Mouse (Mus musculus) heart, postnatal 14 days (tissue): Measurements from ENCODE around the gene Traf3ip2. TPM values are rescaled to one million over a fixed set of nuclear protein-coding genes. Genes with fewer than 3 reads are reported as not detected.

Source experiments
- DNase-seq, 2 experiments: peaks; one replicate each; pipeline ENCODE4 v3.0.0; 2021 to 2022
- intact Hi-C: fragments of 180-260 bp; cut with DNase I; formaldehyde crosslinking; loops from one replicate; pipeline ENCODE4 v1.15.1; 2025
- total RNA-seq, 2 experiments: library from RNA; stranded (reverse); gene quantifications; 2 replicates each; pipeline ENCODE4 v1.2.3; 2021

Traf3ip2 gene
- total RNA-seq, 2 experiments from 2014 or later: 5.3 to 6.8 TPM

- intact Hi-C loops: no loop called here
- no peak for DNase-seq
These were observed 14.9 kb upstream of the Traf3ip2 start for GRCm38 (mm10) chr10:39597792-39598183.

- no peak for DNase-seq
- intact Hi-C loops: no loop called here
These were observed 13.1 kb upstream of the Traf3ip2 start for GRCm38 (mm10) chr10:39599601-39600000.

- intact Hi-C loops: no loop called here
- no peak for DNase-seq
These were observed 12.6 kb upstream of the Traf3ip2 start for GRCm38 (mm10) chr10:39600115-39600514.

GRCm38 (mm10) chr10:39601068-39601467, 11.7 kb upstream of the Traf3ip2 start:
- intact Hi-C loops: no loop called here
- no peak for DNase-seq

GRCm38 (mm10) chr10:39606434-39606833, 6.3 kb upstream of the Traf3ip2 start:
- no peak for DNase-seq
- intact Hi-C loops: loop anchor here (5.0 kb wide), 1 partner anchor 34 kb away; no protein-coding TSS in a partner anchor

- intact Hi-C loops: loop anchor here (5.0 kb wide), 2 partner anchors 54 to 121 kb away; partner anchors contain the start of gene Rev3l
- no peak for DNase-seq
These were observed 1.5 kb upstream of the Traf3ip2 start for GRCm38 (mm10) chr10:39611234-39611633.

- intact Hi-C loops: loop anchor here (5.0 kb wide), 2 partner anchors 55 to 120 kb away; partner anchors contain the start of gene Rev3l
- no peak for DNase-seq
These were observed 603 bp upstream of the Traf3ip2 start for GRCm38 (mm10) chr10:39612131-39612530.

GRCm38 (mm10) chr10:39612989-39613831, 476 bp downstream of the Traf3ip2 start:
- intact Hi-C loops: loop anchor here (5.0 kb wide), 2 partner anchors 56 to 119 kb away; partner anchors contain the start of gene Rev3l
- DNase-seq: peak; percentile 59 to 73

- intact Hi-C loops: loop anchor here (5.0 kb wide), 2 partner anchors 57 to 118 kb away; partner anchors contain the start of gene Rev3l
- no peak for DNase-seq
These were observed 1.2 kb downstream of the Traf3ip2 start for GRCm38 (mm10) chr10:39613973-39614372.

GRCm38 (mm10) chr10:39614676-39615075, 1.9 kb downstream of the Traf3ip2 start:
- intact Hi-C loops: loop anchor here (5.0 kb wide), 2 partner anchors 57 to 118 kb away; partner anchors contain the start of gene Rev3l
- DNase-seq: peak; percentile 80 to 86

- intact Hi-C loops: no loop called here
- no peak for DNase-seq
These were observed 2.9 kb downstream of the Traf3ip2 start for GRCm38 (mm10) chr10:39615531-39616229.

- DNase-seq: no peak
These were observed 3.5 kb downstream of the Traf3ip2 start for GRCm38 (mm10) chr10:39616230-39616590.

GRCm38 (mm10) chr10:39616626-39617025, 3.9 kb downstream of the Traf3ip2 start:
- intact Hi-C loops: no loop called here
- no peak for DNase-seq

More at GRCm38 (mm10) chr10:39616230-39616590, 3.5 kb downstream of the Traf3ip2 start:
- intact Hi-C loops: no loop called here

- intact Hi-C loops: no loop called here
- no peak for DNase-seq
These were observed 5.7 kb downstream of the Traf3ip2 start for GRCm38 (mm10) chr10:39618431-39618830.

- intact Hi-C loops: no loop called here
- no peak for DNase-seq
These were observed 7.9 kb downstream of the Traf3ip2 start for GRCm38 (mm10) chr10:39620626-39621025.

- intact Hi-C loops: no loop called here
- DNase-seq: no peak
These were observed 11.1 kb downstream of the Traf3ip2 start for GRCm38 (mm10) chr10:39623806-39624205.

GRCm38 (mm10) chr10:39624837-39625625, 12.3 kb downstream of the Traf3ip2 start:
- intact Hi-C loops: no loop called here
- no peak for DNase-seq

GRCm38 (mm10) chr10:39625626-39626260, 13.0 kb downstream of the Traf3ip2 start:
- no peak for DNase-seq
- intact Hi-C loops: no loop called here

- DNase-seq: no peak
- intact Hi-C loops: no loop called here
These were observed 13.6 kb downstream of the Traf3ip2 start for GRCm38 (mm10) chr10:39626376-39626775.
